Mouse (Mus musculus): Measurements from ENCODE around the gene Cry2. TPM values are rescaled to one million over a fixed set of nuclear protein-coding genes. Genes with fewer than 3 reads are reported as not detected.

Cry2 gene
- polyA plus RNA-seq, 1 experiment from 2014 or later, result 12.6 TPM

DNA sequence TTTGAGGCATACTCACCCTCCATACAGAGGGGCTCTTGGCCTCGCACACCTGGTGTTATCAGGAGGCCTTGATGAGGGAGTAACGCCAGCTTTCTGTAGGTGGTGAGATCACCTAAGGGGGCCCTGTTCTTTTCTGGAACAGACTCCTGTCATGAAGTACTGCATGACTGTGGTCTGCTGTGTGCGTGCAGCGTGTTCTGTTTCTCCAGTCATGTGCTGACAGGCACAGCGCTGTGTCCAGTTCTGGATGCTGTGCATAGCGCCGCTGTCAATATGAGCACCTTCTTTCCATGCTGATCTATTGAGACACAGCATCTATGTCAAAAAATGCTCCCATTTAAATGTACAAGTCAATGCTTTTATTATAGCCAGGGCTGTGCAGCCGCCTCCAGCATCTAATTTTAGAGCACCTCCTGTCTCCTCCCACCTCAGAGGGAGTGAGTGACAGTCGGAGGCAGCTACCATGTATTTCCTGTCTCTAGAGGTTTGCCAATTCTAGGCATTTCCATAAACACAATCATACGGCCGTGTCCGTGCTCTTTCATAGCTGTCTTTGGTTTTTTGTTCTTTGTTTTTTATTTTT lies 8.7 kb upstream of the Cry2 start:
- no peak for ATAC-seq (replicated peaks; ENCODE audit: insufficient number of reproducible peaks, low FRiP score, low TSS enrichment, low read depth)
- Histone ChIP-seq H3K27ac (replicated peaks; ENCODE audit: low read depth, low read length) (no peak overlapping the region), H3K4me1 (ENCODE audit: control insufficient read depth, insufficient read depth, low read length) (no peaks in the 10 kb centered on the region), H3K9ac (replicated peaks; ENCODE audit: low read length) (no peak overlapping the region), H3K36me3 (replicated peaks; ENCODE audit: control insufficient read depth, insufficient read depth, low read depth, low read length) (no peaks in the 10 kb centered on the region), H3K9me3 (replicated peaks; ENCODE audit: control insufficient read depth, low read length) (no peaks in the 10 kb centered on the region), H3K4me3 (ENCODE audit: low read depth, low read length) (no peak overlapping the region), H3K27me3 (ENCODE audit: control insufficient read depth, insufficient read depth, low read length) (no peaks in the 10 kb centered on the region), H3K4me2 (ENCODE audit: low read depth, low read length) (no peak overlapping the region)
- DNase-seq (ENCODE audit: low spot score), result no peak
- 75% methylated on average over 12 of the region's 12 CpGs for WGBS

DNA sequence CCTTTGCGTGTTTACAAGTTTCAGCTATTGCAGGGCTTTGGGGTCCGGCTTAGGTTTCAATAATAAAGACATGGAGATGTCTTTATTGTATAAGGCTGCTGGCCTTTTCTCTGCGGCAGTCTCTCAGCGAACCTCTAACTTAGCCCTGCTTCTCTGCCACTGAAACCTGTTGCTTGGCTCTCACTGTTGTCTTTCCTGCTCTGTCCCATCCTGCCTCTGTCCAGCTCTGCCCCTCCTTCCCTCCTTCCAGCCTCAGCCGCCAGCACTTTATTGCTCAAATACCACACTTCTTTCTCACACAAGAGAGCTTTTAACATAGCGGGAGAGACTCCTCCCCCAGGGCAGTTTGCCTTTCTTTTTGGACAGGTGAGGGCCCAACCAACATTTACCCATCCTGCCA lies 6.6 kb upstream of the Cry2 start:
- DNase-seq (ENCODE audit: low spot score) (no peak), ATAC-seq (replicated peaks; ENCODE audit: insufficient number of reproducible peaks, low FRiP score, low TSS enrichment, low read depth) (no peak)
- no peak overlapping the region for H3K4me3 ChIP-seq (ENCODE audit: low read depth, low read length)
- no peaks in the 10 kb centered on the region for H3K36me3 ChIP-seq (replicated peaks; ENCODE audit: control insufficient read depth, insufficient read depth, low read depth, low read length)
- H3K9ac ChIP-seq (replicated peaks; ENCODE audit: low read length), result no peak overlapping the region; the same call in 1 of the 2 replicates
- 62% methylated on average over 6 of the region's 6 CpGs for WGBS
- no peaks in the 10 kb centered on the region for H3K4me1 ChIP-seq (ENCODE audit: control insufficient read depth, insufficient read depth, low read length)
- no peaks in the 10 kb centered on the region for H3K9me3 ChIP-seq (replicated peaks; ENCODE audit: control insufficient read depth, low read length)
- H3K27me3 ChIP-seq (ENCODE audit: control insufficient read depth, insufficient read depth, low read length), result no peaks in the 10 kb centered on the region
- H3K27ac ChIP-seq (replicated peaks; ENCODE audit: low read depth, low read length), result no peak overlapping the region
- no peak overlapping the region for H3K4me2 ChIP-seq (ENCODE audit: low read depth, low read length)

DNA sequence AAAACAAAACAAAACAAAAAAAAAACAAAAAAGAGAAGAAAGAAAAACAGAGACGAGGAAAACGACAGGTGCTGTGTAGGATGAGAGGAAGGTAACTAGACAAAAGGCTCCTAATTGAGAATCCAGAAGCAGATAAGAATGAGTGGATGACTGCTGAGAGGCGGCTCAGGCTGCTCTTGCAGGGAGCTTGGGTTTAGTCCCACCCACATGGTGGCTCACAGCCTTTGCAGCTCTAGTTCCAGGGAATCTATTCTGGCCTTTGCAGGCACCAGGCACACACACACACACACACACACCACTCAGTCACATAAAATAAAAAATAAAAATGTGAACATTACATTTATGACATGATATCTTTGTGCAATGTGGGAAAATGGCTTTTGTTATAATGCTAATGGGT lies 4.7 kb upstream of the Cry2 start:
- no peak overlapping the region for H3K27ac ChIP-seq (replicated peaks; ENCODE audit: low read depth, low read length)
- H3K27me3 ChIP-seq (ENCODE audit: control insufficient read depth, insufficient read depth, low read length), result no peaks in the 10 kb centered on the region
- no peak overlapping the region for H3K9ac ChIP-seq (replicated peaks; ENCODE audit: low read length)
- 58% methylated on average over 3 of the region's 3 CpGs for WGBS
- DNase-seq (ENCODE audit: low spot score), result no peak
- no peaks in the 10 kb centered on the region for H3K9me3 ChIP-seq (replicated peaks; ENCODE audit: control insufficient read depth, low read length)
- H3K4me2 ChIP-seq (ENCODE audit: low read depth, low read length), result no peak overlapping the region
- ATAC-seq (replicated peaks; ENCODE audit: insufficient number of reproducible peaks, low FRiP score, low TSS enrichment, low read depth), result no peak
- H3K4me3 ChIP-seq (ENCODE audit: low read depth, low read length), result no peak overlapping the region
- no peaks in the 10 kb centered on the region for H3K4me1 ChIP-seq (ENCODE audit: control insufficient read depth, insufficient read depth, low read length)
- H3K36me3 ChIP-seq (replicated peaks; ENCODE audit: control insufficient read depth, insufficient read depth, low read depth, low read length), result no peaks in the 10 kb centered on the region

DNA sequence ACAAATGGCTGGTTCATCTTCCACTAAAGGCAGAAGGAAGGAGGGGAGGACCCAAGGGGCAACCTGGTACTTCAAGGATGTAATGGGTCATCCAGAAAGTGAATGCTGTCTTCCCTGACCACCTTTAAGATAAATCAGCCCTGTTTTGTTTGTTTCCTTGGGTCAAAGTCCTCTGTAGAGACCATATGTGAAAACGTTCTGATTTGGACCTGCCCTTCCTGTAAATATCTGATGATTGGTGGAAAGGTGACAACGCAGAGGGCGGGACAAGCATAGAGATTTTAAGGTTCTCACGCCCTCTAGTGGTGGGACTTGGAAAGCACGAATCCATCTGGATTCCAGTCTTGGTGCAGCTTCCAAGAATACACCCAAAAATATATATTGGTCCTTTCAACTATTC lies 4.0 kb upstream of the Cry2 start:
- Histone ChIP-seq H3K9me3 (replicated peaks; ENCODE audit: control insufficient read depth, low read length) (no peaks in the 10 kb centered on the region), H3K4me1 (ENCODE audit: control insufficient read depth, insufficient read depth, low read length) (no peaks in the 10 kb centered on the region), H3K4me2 (ENCODE audit: low read depth, low read length) (no peak overlapping the region), H3K4me3 (ENCODE audit: low read depth, low read length) (no peak overlapping the region), H3K27me3 (ENCODE audit: control insufficient read depth, insufficient read depth, low read length) (no peaks in the 10 kb centered on the region), H3K9ac (replicated peaks; ENCODE audit: low read length) (no peak overlapping the region), H3K36me3 (replicated peaks; ENCODE audit: control insufficient read depth, insufficient read depth, low read depth, low read length) (no peaks in the 10 kb centered on the region), H3K27ac (replicated peaks; ENCODE audit: low read depth, low read length) (no peak overlapping the region)
- ATAC-seq (replicated peaks; ENCODE audit: insufficient number of reproducible peaks, low FRiP score, low TSS enrichment, low read depth), result no peak
- under 1% methylated on average over 5 of the region's 5 CpGs for WGBS
- peak; percentile 92 for DNase-seq (ENCODE audit: low spot score)

DNA sequence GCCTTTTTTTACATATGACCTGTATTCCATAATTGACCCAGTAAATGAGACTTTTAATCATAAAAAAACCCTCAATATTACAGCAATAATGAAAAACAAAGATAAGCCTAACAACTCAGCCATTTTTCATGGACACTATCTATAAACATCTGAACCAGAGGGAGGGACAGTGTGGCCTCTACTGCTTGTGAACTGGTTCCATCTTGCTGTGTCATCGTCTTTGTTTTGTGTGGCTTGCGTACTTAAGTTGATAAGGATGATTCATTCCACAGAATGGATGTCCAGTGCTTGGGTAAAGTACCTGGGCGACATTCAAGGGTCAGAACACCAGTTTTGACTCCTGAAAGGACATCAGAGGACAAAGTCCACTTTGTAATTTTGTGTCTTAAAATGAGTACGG lies 3.5 kb upstream of the Cry2 start:
- ATAC-seq (replicated peaks; ENCODE audit: insufficient number of reproducible peaks, low FRiP score, low TSS enrichment, low read depth), result no peak
- H3K36me3 ChIP-seq (replicated peaks; ENCODE audit: control insufficient read depth, insufficient read depth, low read depth, low read length), result no peaks in the 10 kb centered on the region
- H3K4me2 ChIP-seq (ENCODE audit: low read depth, low read length), result no peak overlapping the region
- no peak for DNase-seq (ENCODE audit: low spot score)
- H3K9me3 ChIP-seq (replicated peaks; ENCODE audit: control insufficient read depth, low read length), result no peaks in the 10 kb centered on the region
- H3K4me1 ChIP-seq (ENCODE audit: control insufficient read depth, insufficient read depth, low read length), result no peaks in the 10 kb centered on the region
- H3K27ac ChIP-seq (replicated peaks; ENCODE audit: low read depth, low read length), result no peak overlapping the region
- H3K4me3 ChIP-seq (ENCODE audit: low read depth, low read length), result no peak overlapping the region
- WGBS, result 87% methylated on average over 4 of the region's 4 CpGs
- no peaks in the 10 kb centered on the region for H3K27me3 ChIP-seq (ENCODE audit: control insufficient read depth, insufficient read depth, low read length)
- H3K9ac ChIP-seq (replicated peaks; ENCODE audit: low read length), result no peak overlapping the region

DNA sequence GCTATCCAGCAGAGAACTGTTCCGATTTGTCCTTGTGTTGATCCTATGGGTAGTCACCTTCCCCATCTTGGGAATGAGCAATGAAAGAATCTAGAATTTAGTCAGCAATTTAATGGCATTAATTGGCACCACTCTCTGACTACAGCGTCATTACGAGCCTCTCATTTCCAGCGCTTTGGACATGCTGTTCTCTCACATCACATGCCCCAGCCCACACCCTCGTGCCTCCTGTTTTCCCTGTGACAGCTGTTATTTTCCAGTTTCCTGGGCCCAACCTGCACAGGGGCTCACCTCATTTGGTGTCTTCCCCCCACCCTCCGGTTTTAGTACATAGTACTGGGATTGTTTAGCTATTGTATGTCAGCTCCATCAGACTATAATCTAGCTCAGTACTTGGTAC lies 1.2 kb upstream of the Cry2 start:
- Histone ChIP-seq H3K4me3 (ENCODE audit: low read depth, low read length) (no peak overlapping the region), H3K4me2 (ENCODE audit: low read depth, low read length) (no peak overlapping the region), H3K27me3 (ENCODE audit: control insufficient read depth, insufficient read depth, low read length) (no peaks in the 10 kb centered on the region), H3K9me3 (replicated peaks; ENCODE audit: control insufficient read depth, low read length) (no peaks in the 10 kb centered on the region), H3K27ac (replicated peaks; ENCODE audit: low read depth, low read length) (no peak overlapping the region), H3K36me3 (replicated peaks; ENCODE audit: control insufficient read depth, insufficient read depth, low read depth, low read length) (no peaks in the 10 kb centered on the region), H3K4me1 (ENCODE audit: control insufficient read depth, insufficient read depth, low read length) (peaks cover 3% of the 10 kb centered on the region; the same call in 1 of the 2 replicates), H3K9ac (replicated peaks; ENCODE audit: low read length) (no peak overlapping the region)
- ATAC-seq (replicated peaks; ENCODE audit: insufficient number of reproducible peaks, low FRiP score, low TSS enrichment, low read depth) (no peak), DNase-seq (ENCODE audit: low spot score) (no peak)
- WGBS, result 55% methylated on average over 6 of the region's 6 CpGs

DNA sequence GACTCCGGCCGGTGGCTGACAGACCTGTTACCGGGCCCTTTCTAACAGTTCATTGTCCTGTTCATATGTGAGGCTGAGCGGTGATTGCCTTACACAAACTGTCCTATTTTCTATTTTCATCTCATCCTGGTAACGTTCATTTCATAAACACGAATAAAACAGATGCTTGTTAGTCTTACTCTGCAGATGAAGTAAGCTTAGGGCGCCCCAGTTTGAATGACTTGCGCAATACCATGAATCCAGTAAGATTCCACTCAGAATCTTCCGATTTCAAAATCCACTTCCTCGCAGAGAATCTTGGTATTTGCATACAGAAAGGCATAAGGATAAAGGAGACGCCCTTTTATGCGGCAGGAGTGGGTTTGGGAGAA lies 517 bp upstream of the Cry2 start:
- Histone ChIP-seq H3K36me3 (replicated peaks; ENCODE audit: control insufficient read depth, insufficient read depth, low read depth, low read length) (no peaks in the 10 kb centered on the region), H3K4me1 (ENCODE audit: control insufficient read depth, insufficient read depth, low read length) (peaks cover 3% of the 10 kb centered on the region; the same call in 1 of the 2 replicates), H3K9me3 (replicated peaks; ENCODE audit: control insufficient read depth, low read length) (no peaks in the 10 kb centered on the region), H3K4me3 (ENCODE audit: low read depth, low read length) (peak overlapping the region; percentile 76), H3K4me2 (ENCODE audit: low read depth, low read length) (peak overlapping the region; percentile 74), H3K9ac (replicated peaks; ENCODE audit: low read length) (peak overlapping the region; percentile 38; the same call in 1 of the 2 replicates), H3K27ac (replicated peaks; ENCODE audit: low read depth, low read length) (no peak overlapping the region), H3K27me3 (ENCODE audit: control insufficient read depth, insufficient read depth, low read length) (no peaks in the 10 kb centered on the region)
- 9% methylated on average over 12 of the region's 12 CpGs for WGBS
- ATAC-seq (replicated peaks; ENCODE audit: insufficient number of reproducible peaks, low FRiP score, low TSS enrichment, low read depth) (no peak), DNase-seq (ENCODE audit: low spot score) (no peak)

DNA sequence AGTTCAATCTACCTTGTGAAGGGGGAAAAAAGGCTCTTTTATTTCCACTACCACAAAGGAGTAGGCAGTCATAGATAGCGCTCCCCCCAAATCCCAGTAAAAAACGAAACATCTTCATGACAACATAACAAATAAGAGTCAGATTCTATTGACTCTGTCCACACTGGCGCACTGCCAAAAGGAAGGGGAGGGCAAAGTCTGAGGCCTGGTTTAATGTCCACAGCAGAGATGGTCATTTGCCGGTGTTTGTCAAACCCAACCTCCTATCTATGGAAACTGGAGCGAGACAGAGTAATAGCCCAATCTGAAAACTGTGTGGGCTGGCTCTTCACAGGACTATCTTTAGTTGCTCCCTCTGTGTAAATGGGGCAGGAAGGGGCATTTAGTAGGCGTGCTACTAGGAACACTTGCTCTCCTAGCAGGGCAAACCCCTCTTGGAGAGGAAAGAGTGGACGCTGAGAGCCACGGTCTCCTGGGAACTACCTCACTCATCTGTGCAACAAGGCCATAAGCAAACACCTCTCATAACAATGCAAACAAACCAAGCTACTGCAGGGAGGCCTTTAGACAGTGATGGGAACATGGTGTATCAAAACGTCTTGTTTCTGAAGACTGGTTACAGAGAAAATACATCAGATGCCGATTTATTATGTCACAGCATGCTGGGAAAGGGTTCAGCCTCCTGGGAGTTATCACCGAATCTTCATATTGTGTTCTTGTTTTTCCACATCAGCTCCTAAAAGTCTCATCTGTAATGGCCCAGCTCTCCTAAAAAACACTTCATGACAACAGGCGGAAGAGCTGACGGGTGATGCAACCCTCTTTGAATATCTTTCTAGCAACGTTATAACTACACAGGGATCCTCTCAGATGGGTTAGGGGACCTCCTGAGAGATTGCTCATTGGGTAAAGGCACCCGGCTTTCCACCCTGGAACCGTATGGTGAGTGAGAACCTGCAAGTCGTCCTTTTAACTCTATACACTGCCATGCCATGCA lies 1.2 kb downstream of the Cry2 start:
- H3K27ac ChIP-seq (replicated peaks; ENCODE audit: low read depth, low read length), result no peak overlapping the region
- DNase-seq (ENCODE audit: low spot score) (no peak), ATAC-seq (replicated peaks; ENCODE audit: insufficient number of reproducible peaks, low FRiP score, low TSS enrichment, low read depth) (no peak)
- no peaks in the 10 kb centered on the region for H3K9me3 ChIP-seq (replicated peaks; ENCODE audit: control insufficient read depth, low read length)
- no peak overlapping the region for H3K9ac ChIP-seq (replicated peaks; ENCODE audit: low read length)
- H3K27me3 ChIP-seq (ENCODE audit: control insufficient read depth, insufficient read depth, low read length), result no peaks in the 10 kb centered on the region
- no peaks in the 10 kb centered on the region for H3K36me3 ChIP-seq (replicated peaks; ENCODE audit: control insufficient read depth, insufficient read depth, low read depth, low read length)
- H3K4me1 ChIP-seq (ENCODE audit: control insufficient read depth, insufficient read depth, low read length), result peaks cover 3% of the 10 kb centered on the region; the same call in 1 of the 2 replicates
- WGBS, result 52% methylated on average over 17 of the region's 17 CpGs
- peak overlapping the region; percentile 86 for H3K4me2 ChIP-seq (ENCODE audit: low read depth, low read length)
- H3K4me3 ChIP-seq (ENCODE audit: low read depth, low read length), result peak overlapping the region; percentile 76

Measured in embryonic facial prominence, embryonic 11.5 days (tissue).